Mouse (Mus musculus) ES-Bruce4 (cell line): ENCODE measurements at regions not wholly inside any gene's neighbourhood (a gene's known extent, or its start where the extent isn't known, plus 50 kb on each side); places are given as distances from the start of the nearest gene placed in this dataset.

ENCODE experiments used
- H3K27ac ChIP-seq: 2 replicates; pipeline ENCODE4 v1.5.1; 2012; ENCODE audit warnings: low read length, inconsistent platforms; ENCODE audit not compliant: insufficient read depth
- H3K27me3 ChIP-seq: 2 replicates; pipeline ENCODE4 v1.6.1; 2012; ENCODE audit warnings: mild to moderate bottlenecking, low read length, inconsistent platforms; ENCODE audit not compliant: control insufficient read depth, poor library complexity, insufficient read depth, severe bottlenecking
- H3K36me3 ChIP-seq: 2 replicates; pipeline ENCODE4 v1.6.1; 2012; ENCODE audit warnings: inconsistent platforms, mild to moderate bottlenecking, low read length, moderate library complexity; ENCODE audit not compliant: control insufficient read depth, poor library complexity, insufficient read depth, severe bottlenecking
- H3K4me1 ChIP-seq: one replicate; pipeline ENCODE4 v1.8.1; 2011; ENCODE audit warnings: low read length; ENCODE audit not compliant: control insufficient read depth, insufficient read depth
- H3K4me3 ChIP-seq: 2 replicates; pipeline ENCODE4 v1.5.1; 2011; ENCODE audit warnings: low read depth, mild to moderate bottlenecking, low read length
- H3K9ac ChIP-seq: 2 replicates; pipeline ENCODE4 v1.6.1; 2012; ENCODE audit warnings: low read depth, mild to moderate bottlenecking, inconsistent platforms; ENCODE audit not compliant: poor library complexity, severe bottlenecking
- H3K9me3 ChIP-seq: replicated peaks from 2 replicates; pipeline ENCODE4 v1.6.1; 2012; ENCODE audit warnings: mild to moderate bottlenecking, low read length, inconsistent platforms; ENCODE audit not compliant: control insufficient read depth, poor library complexity, insufficient read depth, severe bottlenecking
- CTCF ChIP-seq: IDR thresholded peaks from one replicate; pipeline ENCODE4 v1.8.1; 2011; ENCODE audit warnings: low read depth, low read length
- EP300 ChIP-seq: IDR thresholded peaks from 2 replicates; pipeline ENCODE4 v1.6.1; 2011; ENCODE audit warnings: low read depth, low read length; ENCODE audit not compliant: insufficient read depth
- POLR2A ChIP-seq: IDR thresholded peaks from one replicate; pipeline ENCODE4 v1.8.1; 2011; ENCODE audit warnings: low read length; ENCODE audit not compliant: insufficient read depth

- Histone ChIP-seq H3K4me1 (no peaks in the 10 kb centered on the region), H3K9me3 (peaks cover 12% of the 10 kb centered on the region), H3K9ac (no peak overlapping the region), H3K36me3 (no peaks in the 10 kb centered on the region), H3K27ac (no peak overlapping the region), H3K27me3 (no peaks in the 10 kb centered on the region), H3K4me3 (no peak overlapping the region)
- TF ChIP-seq CTCF = no peak
- TF ChIP-seq POLR2A = no peak
- TF ChIP-seq EP300 = no peak
These were observed 511.8 kb downstream of the Frk start for GRCm38 (mm10) chr10:34995011-34995410.

DNA sequence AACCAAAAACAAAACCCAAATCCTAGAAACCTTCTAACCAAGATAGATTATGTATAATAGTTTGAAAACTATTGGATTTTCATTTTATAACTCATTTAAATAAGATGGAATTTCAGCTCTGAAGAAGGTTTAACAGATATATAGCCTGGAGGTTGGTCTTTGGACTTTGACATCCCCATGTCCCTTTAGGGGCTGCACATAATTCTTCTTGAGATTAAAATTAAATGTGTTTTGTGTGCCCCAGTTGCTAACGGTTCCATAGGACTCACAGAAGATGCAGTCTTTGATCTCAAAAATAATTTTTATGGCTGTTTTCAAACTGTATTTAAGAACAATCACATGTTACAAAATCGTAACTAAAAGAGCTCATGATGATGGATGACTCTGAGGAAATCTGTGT lies 530.2 kb downstream of the Frk start:
- H3K4me3 ChIP-seq = no peak overlapping the region
- TF ChIP-seq EP300 = no peak
- TF ChIP-seq POLR2A = no peak
- no peak for TF ChIP-seq CTCF
- no peaks in the 10 kb centered on the region for H3K27me3 ChIP-seq
- no peaks in the 10 kb centered on the region for H3K4me1 ChIP-seq
- no peak overlapping the region for H3K27ac ChIP-seq
- H3K9me3 ChIP-seq = peaks cover 16% of the 10 kb centered on the region
- H3K9ac ChIP-seq = no peak overlapping the region
- no peaks in the 10 kb centered on the region for H3K36me3 ChIP-seq

DNA sequence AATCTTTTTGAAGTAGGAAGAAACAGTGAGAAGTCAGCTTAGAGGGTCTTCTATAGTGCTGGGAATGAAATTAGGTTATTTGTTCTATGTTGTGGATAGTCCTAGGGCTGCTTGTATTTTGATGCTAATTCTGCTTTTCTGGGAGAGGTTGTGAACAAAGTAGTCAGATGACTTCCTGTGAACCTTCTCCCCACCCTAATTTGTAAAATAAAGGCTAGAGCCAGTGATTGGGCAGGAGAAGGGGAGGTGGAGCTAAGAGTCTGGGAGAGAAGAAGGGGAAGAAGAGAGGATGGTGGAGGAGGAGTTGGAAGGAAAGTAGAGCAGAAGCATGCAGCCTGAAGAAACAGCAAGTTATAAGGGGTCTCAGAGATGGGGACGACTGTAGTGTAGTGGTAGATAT lies 533.2 kb downstream of the Frk start:
- Histone ChIP-seq H3K9ac (no peak overlapping the region), H3K4me1 (no peaks in the 10 kb centered on the region), H3K27ac (peak overlapping the region; percentile 36; the same call in 1 of the 2 replicates), H3K27me3 (no peaks in the 10 kb centered on the region), H3K9me3 (peaks cover 26% of the 10 kb centered on the region), H3K36me3 (no peaks in the 10 kb centered on the region), H3K4me3 (no peak overlapping the region)
- TF ChIP-seq POLR2A (no peak), EP300 (no peak), CTCF (no peak)

- no peaks in the 10 kb centered on the region for H3K4me1 ChIP-seq
- no peak overlapping the region for H3K27ac ChIP-seq
- peak; percentile 46; the same call in 1 of the 2 replicates for TF ChIP-seq EP300
- TF ChIP-seq POLR2A = no peak
- H3K36me3 ChIP-seq = no peaks in the 10 kb centered on the region
- no peaks in the 10 kb centered on the region for H3K27me3 ChIP-seq
- H3K9me3 ChIP-seq = no peaks in the 10 kb centered on the region
- no peak overlapping the region for H3K4me3 ChIP-seq
- H3K9ac ChIP-seq = no peak overlapping the region
These were observed 574.1 kb downstream of the Frk start for GRCm38 (mm10) chr10:35057282-35057681.
